Mouse (Mus musculus): ENCODE results near the gene Olfr1302. TPM values are rescaled to one million over a fixed set of nuclear protein-coding genes. Genes with fewer than 3 reads are reported as not detected.

Olfr1302 gene
- not detected in 2 replicates for polyA plus RNA-seq (2015; fragmentation: Nextera tagmentation; extraction: Ambion mirVana)

DNA sequence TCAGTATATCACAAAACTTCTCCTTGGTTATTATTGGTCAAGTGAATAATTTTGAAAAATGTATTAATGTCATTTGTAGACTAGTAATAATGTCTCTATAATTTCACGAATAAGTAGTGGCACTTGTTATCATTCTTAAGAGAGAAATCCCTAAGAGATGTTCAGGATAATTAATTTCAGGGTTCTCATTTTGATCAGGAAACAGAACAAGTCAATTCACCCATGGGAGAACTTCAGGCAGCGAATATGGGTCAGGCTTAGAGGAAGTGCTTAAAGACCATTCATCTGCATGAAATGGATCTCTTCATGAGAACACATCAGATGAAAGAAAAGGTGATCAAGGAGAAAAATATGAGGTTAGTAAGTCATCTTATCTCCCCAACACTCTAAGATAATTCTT, at the start of gene Olfr1302:
TSS of gene Olfr1302 (plus strand) at position 301 of the 400 bp plus-strand sequence.

DNA sequence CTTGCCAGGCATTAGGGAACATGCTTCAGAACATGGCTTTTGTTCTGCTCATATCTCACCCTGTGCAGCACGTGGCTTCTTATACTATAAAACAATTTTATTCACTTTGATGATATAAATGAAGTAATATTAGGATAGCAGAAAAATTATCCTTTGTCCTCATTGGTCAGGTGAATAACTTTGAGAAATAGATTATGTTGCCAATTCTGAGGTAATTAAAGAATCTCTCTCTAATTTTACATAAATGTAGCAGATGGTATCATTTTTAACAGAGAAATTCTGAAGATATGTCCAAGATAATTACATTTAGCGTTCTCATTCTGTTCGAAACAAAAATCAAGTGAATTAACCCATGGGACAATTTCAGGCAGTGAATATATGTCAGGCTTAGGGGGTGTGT, 26.5 kb upstream of the Olfr1302 start, which contains the start of gene Olfr1301:
TSS of gene Olfr1301 (plus strand) at position 301 of the 400 bp plus-strand sequence.

DNA sequence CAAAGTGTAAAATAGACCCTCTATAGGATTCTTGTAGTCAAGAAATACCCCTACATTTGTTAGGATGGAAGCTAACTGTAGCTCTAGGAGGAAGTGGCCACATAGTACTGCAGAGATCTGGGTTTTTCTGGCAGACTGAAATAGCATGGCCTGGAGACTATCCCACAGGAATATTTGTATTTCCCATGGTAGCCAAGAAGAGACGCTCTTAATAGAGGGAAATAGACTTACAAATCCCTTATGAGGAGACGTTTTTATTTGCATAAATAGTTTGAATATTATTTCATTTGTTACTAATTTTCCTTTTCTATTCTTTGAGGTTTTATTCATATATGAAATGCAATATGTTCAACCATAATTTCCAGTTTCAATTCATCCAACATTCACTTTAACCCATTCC, 43.0 kb downstream of the Olfr1302 start, which contains the start of gene Olfr1303:
TSS of gene Olfr1303 (minus strand) at position 101 of the 400 bp plus-strand sequence.

Other genes with a start within 250 kb of the Olfr1302 start
- gene Olfr1294, start 237.1 kb upstream of the Olfr1302 start, polyA plus RNA-seq (2015; fragmentation: Nextera tagmentation; extraction: Ambion mirVana) = not detected in 2 replicates
- not detected in 2 replicates for gene Olfr1295, start 207.7 kb upstream of the Olfr1302 start, polyA plus RNA-seq (2015; fragmentation: Nextera tagmentation; extraction: Ambion mirVana)
- not detected in 2 replicates for gene Olfr1297, start 150.9 kb upstream of the Olfr1302 start, polyA plus RNA-seq (2015; fragmentation: Nextera tagmentation; extraction: Ambion mirVana)
- not detected in 2 replicates for gene Olfr1298, start 128.2 kb upstream of the Olfr1302 start, polyA plus RNA-seq (2015; fragmentation: Nextera tagmentation; extraction: Ambion mirVana)
- gene Olfr1299, start 116.0 kb upstream of the Olfr1302 start, polyA plus RNA-seq (2015; fragmentation: Nextera tagmentation; extraction: Ambion mirVana) = not detected in 2 replicates
- gene Olfr1301, start 26.4 kb upstream of the Olfr1302 start, polyA plus RNA-seq (2015; fragmentation: Nextera tagmentation; extraction: Ambion mirVana) = not detected in 2 replicates
- not detected in 2 replicates for gene Olfr1303, start 42.9 kb downstream of the Olfr1302 start, polyA plus RNA-seq (2015; fragmentation: Nextera tagmentation; extraction: Ambion mirVana)
- gene Olfr1305, start 99.7 kb downstream of the Olfr1302 start, polyA plus RNA-seq (2015; fragmentation: Nextera tagmentation; extraction: Ambion mirVana) = not detected in 2 replicates
- not detected in 2 replicates for gene Olfr1306, start 138.8 kb downstream of the Olfr1302 start, polyA plus RNA-seq (2015; fragmentation: Nextera tagmentation; extraction: Ambion mirVana)
- gene Olfr1307, start 172.0 kb downstream of the Olfr1302 start, polyA plus RNA-seq (2015; fragmentation: Nextera tagmentation; extraction: Ambion mirVana) = not detected in 2 replicates
- gene Olfr1308, start 187.5 kb downstream of the Olfr1302 start, polyA plus RNA-seq (2015; fragmentation: Nextera tagmentation; extraction: Ambion mirVana) = not detected in 2 replicates
- gene Olfr1309, start 212.9 kb downstream of the Olfr1302 start, polyA plus RNA-seq (2015; fragmentation: Nextera tagmentation; extraction: Ambion mirVana) = not detected in 2 replicates
- not detected in 2 replicates for gene Olfr1310, start 235.3 kb downstream of the Olfr1302 start, polyA plus RNA-seq (2015; fragmentation: Nextera tagmentation; extraction: Ambion mirVana)
- gene Olfr1311, start 247.0 kb downstream of the Olfr1302 start, polyA plus RNA-seq (2015; fragmentation: Nextera tagmentation; extraction: Ambion mirVana) = not detected in 2 replicates

Measured in adrenal gland, postnatal 0 days (tissue).